Mouse (Mus musculus) thymus, postnatal 4 days (tissue): ENCODE measurements at regions not wholly inside any gene's neighbourhood (a gene's known extent, or its start where the extent isn't known, plus 50 kb on each side); places are given as distances from the start of the nearest gene placed in this dataset.

Experiments
- DNase-seq: peaks from one replicate; pipeline ENCODE4 v3.0.0; 2021

DNA sequence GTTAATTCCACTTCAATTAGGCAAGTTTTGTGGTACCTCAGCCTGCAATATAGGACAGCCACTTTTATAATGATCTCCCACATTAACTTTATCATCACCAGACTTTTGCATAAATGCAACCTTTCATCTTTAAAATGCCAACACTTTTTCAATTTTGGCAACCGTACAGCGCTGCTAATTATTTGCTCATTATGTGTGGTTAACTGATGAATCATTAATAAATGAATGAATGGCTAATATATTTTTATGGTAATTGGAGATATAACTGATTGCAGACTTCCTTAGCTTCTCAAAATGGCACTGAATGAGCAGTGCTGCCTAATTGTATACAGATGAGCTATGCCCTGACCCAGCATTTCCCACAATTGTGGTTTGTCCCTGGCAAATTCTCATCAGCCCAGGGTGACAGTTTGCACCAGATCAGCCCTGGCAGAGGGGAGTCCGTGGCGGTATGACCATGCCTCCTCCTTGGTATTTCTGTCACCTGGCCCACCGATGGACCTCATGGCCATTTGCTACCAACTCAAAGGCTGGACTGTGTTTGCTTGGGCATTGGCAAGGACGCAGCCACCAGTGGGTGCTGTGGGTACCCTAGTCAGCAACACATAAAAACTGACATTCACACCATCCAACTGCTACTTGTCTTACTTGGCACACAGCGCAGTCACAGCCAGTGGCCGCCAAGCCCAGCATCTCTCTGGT, 173.7 kb upstream of the Lmo4 start:
- no peak for DNase-seq

DNA sequence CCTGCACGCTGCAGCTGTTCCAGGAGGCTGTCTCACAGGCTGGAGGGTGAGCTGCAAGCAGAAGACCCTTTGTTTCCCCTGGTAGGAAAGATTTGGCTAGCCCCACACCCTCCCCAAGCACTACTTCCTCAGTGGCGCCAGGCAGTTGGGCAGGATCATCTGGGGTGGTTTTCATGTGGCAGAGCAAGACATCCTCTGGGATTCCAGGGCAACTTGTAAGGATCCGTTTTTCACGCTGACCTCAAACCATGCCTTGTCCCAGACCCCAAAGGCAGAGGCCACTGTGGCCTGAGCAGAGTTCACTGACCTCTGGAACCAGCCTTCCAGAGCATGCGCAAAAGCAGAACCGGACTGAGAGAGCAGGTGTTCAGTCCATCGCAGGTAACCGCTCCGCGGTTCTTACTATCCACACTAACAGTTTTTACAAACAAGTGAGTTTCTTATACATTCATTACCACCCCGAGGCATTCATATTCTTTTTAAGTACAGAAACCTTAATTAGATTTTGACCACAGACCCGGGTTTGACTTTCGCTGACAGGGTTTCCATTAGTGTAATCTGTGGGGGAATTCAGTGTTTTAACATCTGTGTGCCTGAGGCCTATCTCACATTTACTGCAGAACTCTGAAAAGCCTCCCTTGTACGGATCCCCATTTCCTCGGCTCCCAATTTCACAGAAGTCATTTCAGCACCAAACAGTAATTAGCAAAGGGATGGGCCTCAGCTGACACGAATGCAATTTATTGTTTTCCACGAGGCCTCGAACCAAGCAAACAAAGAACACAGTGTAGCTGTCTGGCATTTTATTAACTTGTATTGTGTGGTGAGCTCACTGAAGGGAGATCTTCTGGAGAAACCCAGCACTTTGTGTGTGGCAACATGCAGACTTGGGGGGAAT, 172.9 kb upstream of the Lmo4 start:
- no peak for DNase-seq

DNA sequence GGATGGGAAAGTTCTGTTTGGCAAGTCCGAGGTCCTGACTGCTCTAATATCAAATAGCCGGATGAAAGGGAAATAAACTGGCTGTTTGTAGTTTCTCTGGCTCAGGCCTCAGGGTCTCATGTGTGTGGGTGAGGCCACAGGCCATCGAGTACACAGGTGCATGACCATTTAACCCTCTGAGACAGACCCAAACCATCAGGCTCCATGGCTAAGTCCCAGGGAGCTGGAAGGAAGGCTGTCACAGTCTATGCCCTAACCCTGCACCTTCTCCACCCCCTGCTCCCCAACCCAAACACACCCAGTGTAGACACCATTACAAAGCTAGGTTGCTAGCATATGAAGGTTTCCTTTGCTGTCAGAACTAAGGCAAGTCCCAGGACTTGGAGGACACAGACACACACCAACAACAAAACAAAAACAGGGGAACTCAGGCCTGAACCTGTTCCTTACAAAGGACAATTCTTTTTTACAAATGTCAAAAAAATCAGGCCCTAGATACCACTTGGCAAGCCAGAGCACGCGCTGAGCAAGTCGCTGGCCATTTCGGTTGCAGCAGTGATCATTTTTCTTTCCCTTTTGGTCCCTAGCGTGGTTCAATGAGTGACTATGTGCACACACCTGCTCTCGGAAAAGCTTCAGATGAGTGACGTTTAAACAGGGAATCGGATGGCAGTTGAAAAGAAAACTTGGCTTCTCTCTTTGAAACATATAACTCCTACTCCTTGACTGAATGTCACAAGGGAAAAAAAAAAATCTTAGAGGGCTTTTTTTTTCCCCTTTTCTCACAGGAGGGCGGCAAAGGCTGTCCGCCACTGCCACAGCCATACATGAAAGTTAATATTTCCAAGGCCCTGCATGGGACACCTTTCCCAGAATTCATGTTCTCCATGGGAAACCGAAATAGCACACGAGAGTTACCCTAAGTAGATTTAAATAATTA, 171.7 kb upstream of the Lmo4 start:
- DNase-seq, result no peak

DNA sequence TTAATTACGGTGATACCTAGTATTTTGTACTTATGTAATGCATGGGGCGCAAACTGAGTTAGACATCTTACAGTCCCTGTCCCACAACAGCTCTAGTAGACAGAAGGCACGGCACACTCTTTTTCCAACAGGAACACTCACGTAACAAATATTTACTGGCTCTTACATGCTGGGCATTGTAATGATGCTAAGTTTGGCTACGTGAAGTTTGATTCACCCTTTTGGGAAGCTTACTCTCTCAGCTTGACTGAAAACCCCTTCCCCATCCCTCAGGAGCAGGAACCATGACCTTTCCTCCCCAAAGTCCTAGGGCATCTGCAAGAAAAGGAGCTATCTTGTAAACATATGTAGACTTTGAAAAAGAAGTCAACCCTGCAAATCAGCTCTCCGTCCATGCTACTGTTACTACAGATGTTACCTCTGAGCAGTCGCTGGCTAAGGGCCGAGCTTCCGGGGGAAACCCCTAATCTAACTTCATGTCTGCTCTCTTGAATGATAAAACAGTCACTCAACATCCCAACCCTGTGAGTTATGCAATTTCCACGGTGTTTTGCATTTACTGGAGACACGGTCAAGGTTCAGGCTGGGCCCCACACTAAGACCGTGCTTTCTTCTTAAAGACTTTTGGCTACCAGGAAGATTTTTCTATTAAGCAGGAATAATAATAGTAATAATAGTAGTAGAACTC, 170.8 kb upstream of the Lmo4 start:
- DNase-seq, result no peak

DNA sequence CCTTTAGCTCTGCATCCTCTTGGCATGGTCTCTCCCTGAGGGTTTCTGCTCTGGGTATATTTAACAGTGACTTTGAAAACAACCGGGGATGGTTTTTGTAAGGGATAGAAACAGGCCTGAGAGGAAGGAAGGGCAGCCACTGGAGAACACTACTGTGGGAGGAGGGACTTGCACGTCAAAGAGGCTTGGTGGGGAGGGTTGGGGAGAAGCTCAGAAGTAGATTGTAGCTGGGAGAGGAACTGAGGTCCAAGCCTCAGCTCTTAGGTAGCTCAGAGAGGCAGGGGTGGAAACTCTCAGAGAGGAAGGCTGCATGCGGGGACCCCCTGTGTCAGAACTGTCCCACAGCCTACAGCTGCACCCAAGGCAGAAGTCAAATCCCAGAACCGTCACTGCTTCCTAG, 163.3 kb upstream of the Lmo4 start:
- DNase-seq, result no peak

DNA sequence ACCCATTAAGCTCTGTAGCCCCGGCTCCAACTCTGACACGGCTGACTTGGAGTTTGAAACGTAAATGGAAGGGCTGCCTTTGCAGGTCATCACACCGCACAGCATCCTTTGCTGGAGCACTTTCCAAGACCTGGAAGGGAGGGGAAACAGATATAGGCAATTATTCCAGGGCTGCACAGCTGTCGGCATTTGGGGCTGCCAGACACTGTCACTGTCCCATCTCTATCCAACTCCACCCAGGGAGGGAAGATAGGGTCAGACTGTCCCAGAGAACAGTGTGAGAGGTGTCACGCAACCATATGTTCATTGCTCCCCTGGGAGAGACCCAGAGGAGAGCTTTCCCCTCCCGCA, 162.7 kb upstream of the Lmo4 start:
- no peak for DNase-seq

DNA sequence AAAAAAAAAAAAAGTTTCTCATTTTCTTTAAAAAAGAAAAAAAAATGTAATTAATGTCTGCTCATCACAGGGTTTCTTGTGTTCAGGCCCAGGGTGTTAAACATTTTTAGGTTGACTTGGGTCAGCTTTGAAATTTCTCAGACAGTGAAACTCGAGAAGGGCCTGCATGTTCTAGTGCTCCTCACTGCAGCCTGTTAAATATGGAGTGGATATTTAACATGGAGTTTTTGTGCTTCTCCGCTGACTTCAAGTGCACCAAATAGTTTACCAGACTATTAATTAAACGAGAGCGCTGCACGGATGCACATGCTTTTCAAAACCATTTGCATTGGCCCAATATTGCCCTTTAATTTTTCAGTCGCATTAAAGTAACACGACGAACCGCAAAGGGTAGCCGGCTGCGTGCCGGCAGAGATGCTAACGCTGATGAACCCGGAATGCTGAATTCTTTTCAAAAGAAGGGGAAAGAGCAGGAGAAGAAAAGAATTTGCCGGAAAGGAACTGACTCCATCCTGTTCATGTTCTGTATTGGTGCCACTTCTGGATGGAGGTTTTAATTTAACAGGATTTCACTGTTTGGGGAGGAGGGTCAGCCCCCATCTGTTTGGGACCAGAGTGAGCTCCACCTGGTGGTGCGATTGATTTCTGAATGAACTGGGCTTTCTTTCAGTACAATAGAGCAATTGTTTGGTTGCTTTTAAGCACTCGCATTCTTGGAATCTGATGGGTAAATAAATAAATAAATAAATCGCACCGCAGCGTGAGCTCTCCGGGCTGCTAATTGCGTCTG, 162.2 kb upstream of the Lmo4 start:
- DNase-seq, result peak; percentile 15

DNA sequence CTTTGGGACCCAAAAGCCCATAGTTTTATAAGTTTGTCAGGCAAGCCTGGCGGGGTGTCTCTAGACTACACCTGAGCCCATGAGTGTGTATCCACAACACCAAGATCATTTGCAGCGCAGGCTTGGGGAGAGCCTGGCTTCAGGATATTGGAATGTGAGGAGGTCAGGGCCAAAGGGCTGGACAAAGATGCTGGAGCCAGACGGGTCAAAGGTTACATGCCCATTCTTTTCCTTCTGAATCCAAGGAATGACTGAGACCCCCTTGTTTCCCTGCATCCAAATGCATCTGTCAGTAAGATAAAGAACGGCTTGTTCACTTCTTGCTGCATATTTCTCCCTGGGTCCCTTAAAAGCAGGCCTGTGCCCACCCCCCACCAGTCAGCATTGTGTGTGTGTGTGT, 160.9 kb upstream of the Lmo4 start:
- DNase-seq, result no peak

DNA sequence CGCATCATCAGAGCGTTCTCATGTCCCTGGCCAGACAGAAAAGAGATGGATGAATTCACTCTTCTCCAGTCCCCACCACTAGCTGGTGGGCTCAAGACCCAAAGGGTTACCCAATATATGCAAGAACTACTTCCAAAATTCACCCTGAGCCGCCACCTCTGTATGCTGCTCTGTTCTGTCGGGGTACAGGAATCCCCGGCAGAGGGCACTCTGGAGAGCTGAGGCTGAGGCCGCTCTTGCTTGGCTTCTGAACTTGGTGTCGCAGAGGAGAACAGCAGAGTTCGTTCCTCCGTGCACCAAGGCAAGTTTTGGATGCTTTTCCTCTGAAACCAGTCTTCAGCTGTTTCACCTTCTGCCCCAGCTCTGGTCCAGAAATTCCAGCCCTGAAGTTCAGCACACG, 157.5 kb upstream of the Lmo4 start:
- peak; percentile 86 for DNase-seq

DNA sequence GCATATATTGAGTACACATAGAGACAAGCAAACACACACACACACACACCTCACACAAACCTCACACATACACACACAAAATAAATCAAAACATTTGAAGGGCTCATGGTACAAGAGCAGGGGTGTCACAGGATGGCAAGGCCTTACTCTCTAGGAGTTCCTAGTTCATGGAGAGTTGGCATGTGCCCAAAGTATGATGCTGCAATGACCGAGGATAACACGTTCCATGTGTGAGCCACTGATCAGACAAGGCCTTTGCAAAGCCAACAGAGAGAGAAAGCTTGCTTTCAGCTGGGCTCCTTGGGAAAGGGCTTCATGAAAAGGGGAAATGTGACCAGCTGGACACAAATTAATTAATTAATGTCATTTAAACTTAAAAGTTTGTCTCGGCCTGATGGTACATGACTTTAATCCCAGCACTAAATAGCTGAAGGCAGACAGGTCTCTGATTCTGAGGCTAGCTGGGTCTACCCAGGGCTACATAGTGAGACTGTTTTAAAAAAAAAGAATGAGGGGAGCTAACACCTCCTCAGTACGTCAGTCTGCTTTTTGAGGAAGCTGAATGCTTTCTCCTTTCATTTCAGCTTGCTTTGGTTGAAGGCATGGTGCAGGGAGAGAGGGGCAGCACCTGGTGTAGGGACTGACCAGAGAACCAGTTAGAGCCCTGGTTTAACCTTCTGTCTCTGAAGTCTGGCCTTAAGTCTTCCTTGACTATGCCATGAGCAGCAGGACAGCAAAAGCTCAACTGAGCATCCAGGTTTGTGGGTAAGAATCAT, 156.4 kb upstream of the Lmo4 start:
- DNase-seq, result no peak

DNA sequence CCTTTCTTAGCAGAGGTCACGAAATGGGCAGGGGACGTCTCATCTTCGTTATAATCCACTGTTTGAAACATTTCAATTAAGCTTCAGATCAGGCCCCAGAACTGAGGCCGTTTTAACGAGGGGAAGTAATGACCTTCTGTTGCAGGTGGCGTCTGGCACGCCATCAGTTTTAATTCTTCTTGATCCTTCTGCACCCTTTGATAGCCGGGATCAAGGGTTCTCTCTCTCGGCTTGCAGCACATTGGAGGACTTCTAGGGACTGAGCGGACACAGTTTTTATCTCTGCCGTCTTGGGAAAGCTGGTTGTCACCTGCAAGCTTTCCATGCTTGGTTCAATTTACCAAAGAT, 151.9 kb upstream of the Lmo4 start:
- no peak for DNase-seq

DNA sequence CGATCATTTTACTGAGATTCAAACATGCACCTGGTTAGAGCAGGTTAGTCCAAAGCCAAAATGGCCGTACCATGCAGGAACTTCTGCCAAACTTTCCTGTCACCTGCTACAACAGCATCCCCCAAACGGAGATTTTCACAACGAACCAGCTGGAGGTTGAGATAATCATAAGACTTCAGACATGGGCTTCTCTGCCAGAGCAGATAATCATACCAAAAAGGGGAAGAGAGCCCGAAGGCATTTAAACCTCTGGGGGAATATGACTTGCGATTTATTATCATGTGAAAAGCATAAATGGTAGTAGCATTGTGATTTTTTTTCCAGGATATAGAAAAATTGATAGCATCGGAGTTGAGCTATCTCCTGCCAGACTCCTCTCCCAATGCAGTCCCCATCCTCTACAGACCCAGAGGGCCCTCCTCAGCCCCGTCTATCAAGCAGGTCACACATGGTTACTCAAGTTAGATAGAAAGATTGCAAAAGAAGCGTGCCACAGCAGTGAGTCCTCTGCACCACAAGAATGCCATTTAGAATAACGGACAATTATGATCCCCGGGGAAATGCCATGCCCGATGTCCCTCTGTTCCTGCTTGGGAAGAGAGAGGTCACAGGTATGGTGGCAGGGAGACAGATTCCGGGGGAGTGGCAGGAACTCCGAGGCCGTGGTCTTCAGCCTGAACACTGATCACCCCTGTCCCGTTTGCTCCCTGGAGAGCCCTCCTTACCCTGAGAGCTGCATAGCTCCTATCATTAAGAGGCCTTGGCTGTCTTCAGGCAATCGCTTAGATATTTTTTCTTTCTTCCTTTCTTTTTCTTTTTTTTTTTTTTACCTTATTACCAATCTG, 151.3 kb upstream of the Lmo4 start:
- no peak for DNase-seq

DNA sequence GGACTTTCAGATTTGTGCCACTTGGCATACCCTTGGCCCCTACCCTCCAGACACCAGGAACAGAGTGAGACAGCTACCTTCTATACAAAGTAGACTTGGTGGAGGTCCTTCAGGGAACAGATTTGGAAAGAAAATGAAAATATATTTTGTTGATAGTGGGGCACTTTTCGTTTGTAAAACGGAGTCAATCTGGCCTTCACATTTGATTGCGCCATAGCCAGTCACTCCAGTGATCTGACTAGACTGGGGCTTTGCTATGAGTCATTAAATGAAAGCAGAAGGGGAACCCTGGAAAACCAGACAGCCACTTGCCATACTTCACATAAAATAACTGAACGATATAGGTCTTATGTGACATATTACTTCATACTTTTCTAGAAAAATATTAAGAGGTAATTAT, 147.5 kb upstream of the Lmo4 start:
- DNase-seq, result no peak

DNA sequence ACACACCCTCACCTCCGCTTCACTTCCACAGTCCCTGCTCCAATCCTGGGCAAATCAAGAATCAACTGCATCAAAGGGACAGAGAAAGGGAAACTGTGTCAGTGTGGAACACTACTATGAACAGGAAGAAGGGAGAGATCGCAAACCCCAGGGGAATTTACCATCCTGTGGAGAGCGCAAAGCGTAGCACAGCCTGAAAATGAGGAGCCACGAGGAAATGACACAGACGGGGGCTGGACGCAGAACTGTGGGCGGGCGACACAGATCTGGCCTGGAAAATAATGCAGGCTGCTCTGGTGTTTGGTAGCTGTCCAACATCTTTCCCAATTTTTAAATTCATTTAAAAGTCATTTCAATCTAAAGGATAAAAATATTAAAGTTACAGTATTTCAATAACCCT, 143.4 kb upstream of the Lmo4 start:
- DNase-seq, result no peak

DNA sequence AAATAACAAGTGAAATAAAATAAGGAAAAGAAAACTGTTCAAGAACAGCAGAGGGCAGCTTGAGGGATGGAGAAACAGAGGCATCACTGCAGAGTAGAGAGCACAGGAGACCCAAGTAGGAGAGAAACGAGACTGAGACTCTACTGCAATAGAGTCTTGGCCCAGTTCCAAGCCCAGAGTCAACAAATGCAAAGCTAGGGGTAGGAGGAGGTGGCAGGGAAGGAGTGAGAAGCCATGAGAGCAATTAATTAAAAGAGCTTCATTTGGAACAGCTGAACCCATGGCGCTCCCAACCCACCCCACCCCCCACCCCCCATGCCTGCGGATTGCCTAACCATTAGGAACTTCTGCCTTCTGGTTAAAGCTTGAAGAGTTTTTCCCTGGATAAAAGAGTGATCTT, 130.2 kb upstream of the Lmo4 start:
- no peak for DNase-seq

DNA sequence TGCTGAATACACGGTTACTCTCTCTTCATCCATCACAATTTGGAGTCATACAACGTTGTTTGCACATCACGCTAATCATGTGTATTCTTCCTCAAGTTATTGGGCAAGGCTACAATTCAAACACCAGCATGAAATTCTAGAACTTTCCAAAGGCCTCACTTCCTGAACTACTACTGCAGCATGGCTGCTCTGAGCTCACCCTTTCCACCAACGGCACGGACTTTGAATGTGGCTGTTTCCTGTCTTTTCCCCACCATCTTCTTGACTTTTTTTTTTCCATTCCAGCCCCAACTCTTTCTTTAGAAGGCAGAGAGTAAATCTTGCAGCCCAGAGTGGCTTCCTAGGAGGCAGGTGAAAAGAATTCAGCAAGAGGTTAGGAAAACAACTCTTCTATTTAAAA, 129.2 kb upstream of the Lmo4 start:
- DNase-seq, result no peak

DNA sequence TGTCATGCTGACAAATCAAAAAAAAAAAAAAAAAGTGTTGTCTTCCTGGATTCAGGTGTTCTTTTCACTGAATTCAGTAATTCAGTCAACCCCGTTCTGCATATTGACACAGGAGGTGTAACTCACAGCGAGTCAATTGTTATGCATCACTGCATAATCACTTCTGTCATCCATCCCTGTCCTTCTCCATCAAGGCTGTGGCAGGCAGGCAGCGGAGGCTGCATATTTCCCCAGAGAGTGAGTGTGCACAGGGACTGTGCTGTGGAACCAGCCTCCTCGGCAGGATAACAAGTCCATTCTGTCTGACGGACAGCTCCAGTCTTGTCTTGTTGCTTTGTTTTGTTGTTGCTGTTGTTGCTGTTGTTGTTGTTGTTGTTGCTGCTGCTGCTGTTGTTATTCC, 127.3 kb upstream of the Lmo4 start:
- DNase-seq, result no peak

DNA sequence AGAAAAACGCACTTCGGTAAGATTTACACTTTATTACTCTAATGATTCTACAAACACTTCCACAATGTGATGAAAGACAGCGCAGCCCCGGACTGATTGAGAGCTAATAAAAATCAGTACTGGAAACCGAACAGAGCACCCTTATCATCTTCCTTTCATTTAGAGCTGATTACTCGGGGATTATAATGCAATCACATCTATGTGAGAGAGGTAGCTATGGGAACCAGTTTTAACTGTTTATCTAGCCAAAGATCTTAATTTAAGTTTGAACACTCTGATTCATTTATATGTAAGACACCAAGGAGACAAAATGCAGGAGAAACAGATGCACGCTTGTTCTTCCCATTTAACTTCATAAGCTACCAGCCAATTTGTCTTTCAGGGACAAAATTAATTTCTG, 124.1 kb upstream of the Lmo4 start:
- DNase-seq, result no peak

DNA sequence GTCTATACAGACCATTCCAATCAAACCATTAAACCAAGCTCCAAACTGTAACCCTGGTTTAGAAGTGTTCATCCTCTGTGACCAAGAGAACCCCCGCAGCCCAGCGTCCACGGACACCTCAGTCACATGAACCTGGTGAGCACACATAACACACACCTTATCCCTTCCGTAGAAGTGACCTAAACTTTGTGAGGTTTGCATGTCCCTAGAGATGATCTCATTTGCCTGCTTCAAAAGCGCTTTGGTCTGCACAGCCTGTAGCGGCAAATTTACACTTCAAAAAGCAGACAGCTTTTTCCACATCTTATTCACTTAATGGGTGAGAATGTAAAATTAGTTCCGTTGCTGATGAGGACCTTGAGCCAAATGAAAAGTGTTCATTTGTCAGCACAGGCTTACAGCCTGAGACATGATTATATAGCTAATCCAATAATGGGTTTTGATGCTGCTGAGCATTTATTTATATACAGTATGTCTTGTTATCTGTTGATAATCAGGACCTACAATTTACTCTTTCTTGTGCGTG, 122.3 kb upstream of the Lmo4 start:
- no peak for DNase-seq

DNA sequence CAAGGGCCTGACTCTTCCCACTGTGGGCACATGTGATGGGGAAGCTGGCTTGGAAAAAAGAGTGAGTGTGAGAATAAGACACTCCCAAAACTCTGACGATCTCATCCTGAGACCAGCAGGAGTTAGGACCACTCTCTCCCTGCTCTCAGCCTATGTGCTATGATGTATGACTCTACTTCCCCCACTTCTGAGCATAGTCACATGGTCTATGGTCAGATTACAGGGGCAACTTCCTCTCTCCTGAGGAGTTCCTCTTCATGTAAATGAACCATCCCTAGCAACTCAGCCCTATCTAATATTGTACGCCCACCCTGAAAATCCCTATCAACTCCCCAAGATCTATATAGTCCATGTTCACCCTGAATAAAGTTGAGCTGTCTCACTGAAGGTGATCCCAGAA, 120.0 kb upstream of the Lmo4 start:
- no peak for DNase-seq
